Mouse (Mus musculus) retina, embryonic 14.5 days (tissue): ENCODE data around the gene Nkrf.

Experiments used
- DNase-seq: peaks from one replicate; pipeline ENCODE4 v3.0.0-alpha.2; 2015; ENCODE audit warnings: low spot score

The Nkrf gene

DNA sequence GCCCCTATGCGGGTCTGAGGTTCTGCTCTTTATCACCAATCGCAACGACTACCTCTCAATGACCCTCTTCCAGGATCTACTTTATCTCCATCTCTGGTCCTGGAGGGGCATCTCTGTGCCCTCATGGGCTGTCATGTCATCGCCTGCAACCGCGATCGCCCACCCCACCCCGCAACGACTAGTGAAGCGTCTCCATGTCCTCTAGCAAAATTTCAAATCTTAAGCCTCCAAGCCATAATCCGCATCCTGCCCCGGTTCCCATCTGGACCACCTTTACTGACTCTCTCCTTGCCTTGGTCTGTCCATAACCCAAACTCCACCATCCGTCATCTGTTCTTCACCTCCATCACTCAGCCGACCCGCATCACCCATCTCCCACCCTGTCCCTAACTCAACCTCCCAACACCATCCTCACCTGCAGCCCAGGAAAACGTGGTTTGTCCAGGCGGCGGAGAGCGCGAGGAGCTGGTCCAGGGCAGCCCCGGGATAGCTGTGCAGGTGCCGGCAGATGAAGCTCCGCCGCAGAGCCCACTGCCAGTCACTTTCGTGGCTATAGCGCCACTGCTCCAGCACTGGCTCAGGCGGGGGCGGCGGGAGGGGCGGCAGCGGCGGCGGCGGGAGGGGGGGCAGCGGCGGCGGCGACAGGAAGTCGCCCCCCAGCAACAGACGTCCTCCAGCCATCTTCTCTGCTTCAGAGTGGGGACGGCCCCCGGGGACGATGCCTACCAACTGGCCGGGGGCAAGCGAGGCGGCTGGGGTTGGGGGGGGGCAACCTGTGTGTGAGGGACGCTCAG lies at the start of gene Nkrf:
TSS of gene Nkrf (minus strand) at position 579 of the 794 bp plus-strand sequence.
- DNase-seq = peak; percentile 30

- DNase-seq = no peak
Observed at GRCm38 (mm10) chrX:36941106-36941505, 38.4 kb upstream of the Nkrf start.

GRCm38 (mm10) chrX:36939806-36940413 lies 37.2 kb upstream of the Nkrf start:
- DNase-seq = no peak

DNA sequence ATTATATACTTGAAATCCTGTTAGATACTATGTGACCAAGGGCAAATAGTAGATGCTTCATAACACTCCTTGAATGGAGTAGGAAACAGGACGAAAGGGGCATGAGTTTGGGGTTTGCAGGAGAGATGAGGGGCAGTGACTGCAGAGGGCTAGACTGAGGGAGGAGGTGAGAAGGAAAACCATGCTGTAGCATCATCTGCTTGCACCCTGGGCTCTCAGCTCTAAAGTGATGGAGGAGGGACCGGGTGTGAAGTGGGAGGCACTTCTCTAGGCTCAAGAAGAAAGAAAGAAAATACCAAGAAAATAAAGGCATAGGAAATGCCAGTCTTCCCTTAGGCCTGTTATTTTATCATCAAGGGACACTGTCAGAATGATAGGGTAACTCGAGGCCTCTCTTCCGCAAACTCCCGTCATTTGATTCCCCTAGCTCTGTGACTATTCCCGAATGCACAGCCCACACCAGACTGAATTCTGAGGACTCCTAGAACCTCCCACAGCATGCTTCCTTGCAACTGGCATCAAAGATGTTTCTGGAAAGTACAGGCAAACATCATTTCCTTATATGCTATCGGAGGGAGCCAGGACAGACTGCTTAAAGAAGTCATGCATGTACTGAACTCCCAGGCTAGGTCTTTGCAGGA lies 32.7 kb upstream of the Nkrf start:
- no peak for DNase-seq

DNA sequence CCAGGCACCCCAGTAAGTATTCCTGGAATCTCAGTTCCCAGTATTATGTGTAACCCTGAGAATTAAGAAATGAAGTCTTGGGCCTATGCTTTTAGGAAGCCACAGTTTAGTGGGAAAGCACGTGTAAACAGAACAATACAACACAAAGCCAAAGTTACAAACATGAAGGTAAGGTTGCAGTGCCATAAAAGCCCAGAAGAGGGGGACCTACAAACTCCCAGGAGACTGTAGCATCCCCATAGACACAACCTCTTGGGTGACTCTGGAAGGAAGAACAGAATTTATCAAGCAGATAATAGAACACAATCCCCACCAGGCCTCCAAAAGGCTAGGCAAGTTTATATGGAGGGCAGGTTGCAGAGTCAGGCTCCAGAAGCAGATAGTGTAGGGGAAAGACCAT lies 27.9 kb upstream of the Nkrf start:
- peak; percentile 37 for DNase-seq

GRCm38 (mm10) chrX:36929694-36930093 lies 27.0 kb upstream of the Nkrf start:
- DNase-seq = no peak

GRCm38 (mm10) chrX:36928791-36929190 lies 26.1 kb upstream of the Nkrf start:
- no peak for DNase-seq

DNA sequence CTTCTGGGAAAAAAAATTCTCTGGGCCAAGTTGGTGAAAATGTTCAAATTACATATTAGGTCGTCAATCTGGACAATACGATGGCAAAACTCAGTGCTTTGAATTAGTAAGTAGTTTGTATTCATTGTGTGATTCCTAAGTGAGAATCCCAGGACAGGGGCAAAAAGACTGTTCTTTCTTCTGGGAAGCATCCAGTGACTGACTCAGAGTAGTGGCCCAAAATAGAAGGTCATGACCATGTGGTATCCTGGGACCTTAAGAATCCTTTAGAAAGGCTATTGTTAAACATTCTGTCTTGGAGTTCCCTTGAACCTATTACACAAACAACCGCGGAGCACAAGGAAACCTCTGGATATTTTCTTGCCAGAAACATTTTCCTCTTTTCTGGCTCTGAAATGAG lies 18.6 kb upstream of the Nkrf start:
- no peak for DNase-seq

- no peak for DNase-seq
Observed at GRCm38 (mm10) chrX:36917749-36918148, 15.1 kb upstream of the Nkrf start.

DNA sequence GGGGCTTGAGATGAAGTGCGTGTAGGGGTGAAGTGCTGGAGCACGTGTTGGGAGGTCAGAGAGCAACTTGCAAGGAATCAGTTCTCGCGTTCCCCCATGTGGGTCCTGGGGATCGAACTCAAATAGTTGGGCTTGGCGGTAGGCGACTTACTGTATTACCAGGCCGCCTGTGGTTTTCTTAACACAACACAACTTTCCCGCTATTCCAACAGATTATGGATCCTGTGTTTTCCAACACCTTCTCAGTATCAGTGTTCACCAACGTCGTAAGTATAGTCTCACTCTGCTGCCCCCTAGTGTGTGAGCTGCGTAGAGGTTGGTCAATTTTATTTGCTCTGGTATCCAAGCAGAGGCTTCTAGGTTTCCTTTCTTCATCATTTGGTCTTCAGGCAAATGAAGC lies 8.6 kb upstream of the Nkrf start:
- peak; percentile 76 for DNase-seq

- DNase-seq = peak; percentile 7
Observed at GRCm38 (mm10) chrX:36906539-36906938, 3.8 kb upstream of the Nkrf start.

- peak; percentile 93 for DNase-seq
Observed at GRCm38 (mm10) chrX:36903115-36903768, 543 bp upstream of the Nkrf start.

DNA sequence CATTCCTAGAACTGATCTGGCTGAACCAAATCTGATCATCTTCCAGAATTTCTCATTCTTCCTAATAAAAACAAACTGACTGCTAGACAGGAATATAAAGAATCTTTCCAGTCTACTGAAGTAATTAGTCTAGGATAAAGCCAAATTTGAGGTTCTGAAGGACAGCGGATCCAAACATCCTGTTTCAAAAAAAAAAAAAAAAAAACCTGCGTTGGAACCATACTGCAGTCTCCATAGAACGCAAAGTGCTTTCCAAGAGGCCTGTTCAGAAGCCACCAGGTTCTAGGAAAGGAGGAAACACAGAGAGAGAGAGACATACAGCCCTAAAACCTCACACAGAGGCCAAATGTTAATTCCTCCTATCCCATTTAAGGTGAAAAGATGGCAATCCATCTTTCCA lies 1.0 kb downstream of the Nkrf start:
- no peak for DNase-seq

GRCm38 (mm10) chrX:36898931-36899330 lies 3.8 kb downstream of the Nkrf start:
- peak; percentile 26 for DNase-seq

DNA sequence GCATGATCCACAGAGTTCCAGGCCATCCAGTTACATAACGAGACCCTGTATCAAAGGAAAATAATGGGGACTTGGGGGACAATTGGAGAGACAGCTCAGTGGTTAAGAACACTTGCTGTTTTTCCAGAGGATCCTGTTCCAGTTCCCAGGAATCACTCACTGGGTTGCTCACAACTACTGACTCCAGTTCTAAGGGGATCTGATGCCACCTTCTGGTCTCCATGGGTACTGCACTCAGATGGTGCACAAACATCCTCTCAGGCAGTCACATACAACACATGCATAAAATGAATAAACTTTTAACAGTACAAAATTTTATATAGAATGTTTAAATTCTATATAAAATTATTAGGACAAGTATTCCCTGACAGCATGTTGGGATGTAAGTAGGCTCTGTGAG lies 18.0 kb downstream of the Nkrf start:
- peak; percentile 18 for DNase-seq

- DNase-seq = peak; percentile 24
Observed at GRCm38 (mm10) chrX:36874704-36875128, 28.0 kb downstream of the Nkrf start.

DNA sequence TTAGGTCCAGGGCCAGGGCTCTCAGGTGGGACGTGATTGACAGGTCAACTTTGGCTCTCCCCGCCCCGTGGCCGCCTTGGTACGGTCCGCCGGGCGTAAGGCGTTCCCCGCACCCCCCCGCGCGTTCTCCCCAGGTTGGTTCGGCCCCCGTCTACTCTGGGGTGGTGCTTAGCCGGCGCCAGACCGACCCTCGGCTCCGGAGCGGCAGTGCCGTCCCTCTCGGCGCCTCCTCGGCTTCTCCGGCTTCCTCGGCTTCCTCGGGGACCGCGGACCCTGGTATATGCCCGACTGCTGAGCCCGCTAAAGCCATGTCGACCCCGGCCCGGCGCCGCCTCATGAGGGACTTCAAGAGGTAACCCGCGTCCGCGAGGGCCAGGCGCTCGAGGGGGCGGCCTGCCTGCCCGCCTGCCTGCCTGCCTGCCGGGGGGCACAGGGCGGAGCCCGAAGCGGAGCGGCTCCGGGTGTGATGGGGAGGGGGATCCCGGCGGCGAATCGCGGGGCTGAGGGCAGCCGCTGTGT lies 28.5 kb downstream of the Nkrf start:
- peak; percentile 84 for DNase-seq

DNA sequence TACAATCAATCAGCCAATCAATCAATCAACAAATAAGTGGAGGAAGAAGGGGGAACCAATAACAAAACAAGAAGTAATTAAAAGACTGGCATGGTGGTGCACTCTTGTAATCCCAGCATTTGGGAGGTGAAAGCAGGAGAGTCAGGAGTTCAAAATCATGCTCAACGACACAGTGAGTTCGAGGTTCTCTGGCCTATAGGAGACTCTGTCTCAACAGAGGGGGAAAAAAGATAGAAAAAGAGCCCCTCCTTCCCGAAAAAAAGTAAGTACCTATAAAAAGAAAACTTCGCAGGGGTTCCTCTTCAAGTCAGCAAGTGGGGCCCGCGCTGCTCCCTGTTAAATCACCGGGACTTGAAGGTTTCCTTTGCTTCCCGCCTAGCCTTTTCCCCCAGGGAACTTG lies 28.9 kb downstream of the Nkrf start, which contains the start of the genes Ube2a and C330007P06Rik:
TSS of gene Ube2a (plus strand) at position 136 of the 400 bp plus-strand sequence.
TSS of gene C330007P06Rik (minus strand) at position 347 of the 400 bp plus-strand sequence.
- DNase-seq = no peak

- no peak for DNase-seq
Observed at GRCm38 (mm10) chrX:36870372-36870771, 32.3 kb downstream of the Nkrf start.

DNA sequence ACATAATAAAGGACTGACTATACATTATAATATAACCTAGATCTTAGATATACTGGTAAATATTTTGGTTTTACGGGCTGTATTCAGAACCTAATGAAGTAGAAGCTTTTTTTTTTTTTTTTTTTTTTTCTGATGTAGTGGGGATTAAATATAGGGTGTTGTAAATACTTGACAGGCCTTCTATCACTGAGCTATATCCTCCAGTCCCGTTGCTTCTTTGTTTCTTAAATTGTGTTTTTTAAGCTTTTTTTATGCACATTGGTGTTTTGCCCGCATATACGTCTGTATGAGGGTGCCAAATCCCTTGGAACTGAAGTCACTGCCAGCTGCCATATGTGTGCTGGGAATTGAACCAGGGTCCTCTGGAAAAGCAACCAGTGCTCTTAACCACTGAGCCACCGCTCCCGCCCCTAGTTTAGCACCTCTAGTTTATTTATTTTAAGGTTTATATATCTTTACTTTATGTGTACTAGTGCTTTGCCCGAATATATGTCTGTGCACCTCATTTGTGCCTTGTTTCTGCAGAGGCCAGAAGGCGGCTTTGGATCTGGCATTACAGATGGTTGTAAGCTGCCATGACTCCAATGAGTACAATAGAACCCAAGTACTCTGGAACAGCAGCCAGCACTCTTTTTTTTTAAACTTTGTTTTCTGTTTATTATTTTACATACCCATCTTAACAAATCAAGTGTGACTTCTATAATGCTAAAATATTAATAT lies 37.9 kb downstream of the Nkrf start:
- no peak for DNase-seq
